Mouse (Mus musculus) thymus, postnatal 36 days (tissue): ENCODE measurements around the gene Ten1.

Experiments
- DNase-seq, 2 experiments: peaks; one replicate each; pipeline ENCODE4 v3.0.0; 2022; ENCODE audit warnings: mixed read lengths in 2 of 2

The Ten1 gene

GRCm38 (mm10) chr11:116198639-116199531 is at the start of gene Ten1, which contains the start of gene Acox1:
TSS of gene Ten1 (plus strand) at chr11:116198855.
TSS of gene Acox1 (minus strand) at chr11:116199045.
- DNase-seq, result peak; percentile 96 to 98

DNA sequence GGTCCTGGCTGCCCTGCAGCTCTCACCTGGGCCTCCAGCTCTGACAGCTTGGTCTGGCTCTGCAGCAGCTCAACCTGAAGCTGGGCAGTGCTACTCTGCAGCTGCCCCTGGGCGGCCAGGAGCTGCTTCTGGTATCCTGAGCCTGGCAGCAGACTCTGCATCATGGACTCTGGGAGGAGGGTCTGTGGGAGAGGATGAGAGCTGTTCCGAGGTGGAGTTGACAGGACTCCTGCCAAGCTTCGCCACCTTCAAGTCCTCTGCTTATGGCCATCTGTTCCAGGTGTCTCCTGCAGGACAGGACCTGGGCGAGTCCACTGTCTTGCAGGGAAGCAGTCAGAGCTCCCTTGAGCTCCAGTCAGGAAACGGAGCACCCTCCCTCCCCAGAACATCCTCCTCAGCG is 49.3 kb upstream of the Ten1 start:
- DNase-seq, result no peak

DNA sequence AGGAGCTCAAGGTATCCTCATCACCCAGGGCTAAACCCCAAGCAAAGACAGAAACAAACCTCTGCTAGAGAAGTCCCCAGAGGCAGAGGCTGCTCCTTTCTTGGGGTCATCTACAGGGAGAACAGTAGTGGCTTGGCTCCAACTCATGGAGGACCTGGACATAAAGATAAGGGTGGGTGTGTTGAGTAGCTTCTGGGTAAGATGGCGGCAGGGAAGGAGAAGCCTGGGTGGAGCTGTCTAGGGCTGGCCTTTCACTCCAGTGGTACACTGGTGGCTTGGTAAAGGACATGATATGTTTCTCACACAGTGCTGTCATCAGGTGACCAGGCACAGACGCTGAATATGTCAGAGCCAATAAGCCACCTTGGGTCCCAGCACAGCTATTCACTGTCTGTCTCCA is 47.7 kb upstream of the Ten1 start:
- no peak for DNase-seq

DNA sequence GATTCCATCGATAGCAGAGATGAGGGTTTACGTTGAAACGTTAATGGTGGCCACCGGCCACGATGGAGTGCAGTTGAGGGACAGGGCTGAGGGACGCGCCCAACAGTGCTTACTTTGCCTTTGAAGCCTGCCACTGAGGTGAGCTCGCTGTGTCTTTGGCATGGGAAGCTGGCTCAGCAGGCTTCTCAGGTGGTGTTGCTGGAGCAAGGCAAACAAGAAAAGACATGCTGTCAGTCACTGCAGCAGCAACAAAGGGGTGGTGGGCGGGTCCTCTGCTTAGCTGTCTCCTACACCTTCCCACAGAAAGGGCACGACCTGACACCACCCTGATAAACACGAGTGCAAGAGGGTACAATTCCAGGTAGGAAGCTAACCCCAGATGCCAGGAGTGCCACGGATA is 37.3 kb upstream of the Ten1 start:
- DNase-seq, result no peak

DNA sequence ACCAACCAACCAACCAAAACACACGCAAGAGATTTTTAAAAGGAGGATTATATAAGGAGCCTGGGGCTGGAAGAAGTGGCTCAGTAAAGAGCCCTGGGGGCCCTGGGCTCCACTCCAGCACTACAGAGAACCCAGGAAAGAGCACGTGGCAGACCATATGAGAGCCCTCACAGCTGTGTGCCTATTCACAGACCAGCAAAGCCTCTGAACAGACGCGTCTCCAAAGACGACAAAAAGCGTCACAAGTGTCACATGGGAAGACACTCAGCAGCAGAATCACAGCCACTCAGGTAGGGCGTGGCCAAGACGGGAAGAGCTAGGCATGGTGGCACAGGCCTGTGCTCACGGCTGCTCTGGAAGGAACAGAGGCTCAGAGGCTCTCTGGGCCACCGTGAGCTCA is 36.5 kb upstream of the Ten1 start:
- no peak for DNase-seq

GRCm38 (mm10) chr11:116163002-116163401 is 35.7 kb upstream of the Ten1 start:
- no peak for DNase-seq

DNA sequence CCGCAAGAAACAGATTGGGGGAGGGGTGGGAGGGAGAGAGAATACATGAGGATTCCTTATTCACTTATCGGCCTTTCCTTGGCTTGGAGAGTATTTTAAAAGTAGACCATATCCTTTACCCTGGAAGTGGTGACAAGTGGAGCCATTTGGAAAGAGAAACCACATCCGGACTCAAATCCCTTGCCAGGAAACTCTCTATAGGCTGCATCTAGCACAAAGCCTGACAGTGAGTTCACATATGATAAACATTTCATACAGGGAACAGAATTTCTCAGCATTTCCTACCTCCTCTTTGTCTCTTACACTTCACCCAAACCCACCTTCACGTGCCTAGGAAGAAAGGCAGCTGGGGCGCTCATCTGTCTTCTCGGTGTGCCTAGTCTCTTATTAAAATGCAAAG is 31.4 kb upstream of the Ten1 start:
- DNase-seq, result no peak

GRCm38 (mm10) chr11:116167884-116168439 is 30.7 kb upstream of the Ten1 start, which contains the start of gene Fbf1:
TSS of gene Fbf1 (minus strand) at chr11:116168166.
- peak; percentile 89 to 93 for DNase-seq

DNA sequence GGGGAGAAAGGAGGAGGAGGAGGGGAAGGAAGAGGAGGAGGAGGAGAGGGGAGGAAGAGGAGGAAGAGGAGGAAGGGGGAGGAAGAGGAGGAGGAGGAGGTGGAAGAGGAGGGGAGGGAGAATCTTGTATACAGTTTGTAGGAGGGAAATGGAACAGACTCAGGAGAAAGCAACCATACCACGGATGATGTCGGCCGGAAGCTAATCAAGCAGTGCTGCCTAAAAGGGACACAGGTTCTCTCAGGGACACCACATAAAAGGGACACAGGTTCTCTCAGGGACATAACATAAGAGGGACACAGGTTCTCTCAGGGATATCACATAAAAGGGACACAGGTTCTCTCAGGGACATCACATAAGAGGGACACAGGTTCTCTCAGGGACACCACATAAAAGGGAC is 29.4 kb upstream of the Ten1 start:
- DNase-seq, result no peak

DNA sequence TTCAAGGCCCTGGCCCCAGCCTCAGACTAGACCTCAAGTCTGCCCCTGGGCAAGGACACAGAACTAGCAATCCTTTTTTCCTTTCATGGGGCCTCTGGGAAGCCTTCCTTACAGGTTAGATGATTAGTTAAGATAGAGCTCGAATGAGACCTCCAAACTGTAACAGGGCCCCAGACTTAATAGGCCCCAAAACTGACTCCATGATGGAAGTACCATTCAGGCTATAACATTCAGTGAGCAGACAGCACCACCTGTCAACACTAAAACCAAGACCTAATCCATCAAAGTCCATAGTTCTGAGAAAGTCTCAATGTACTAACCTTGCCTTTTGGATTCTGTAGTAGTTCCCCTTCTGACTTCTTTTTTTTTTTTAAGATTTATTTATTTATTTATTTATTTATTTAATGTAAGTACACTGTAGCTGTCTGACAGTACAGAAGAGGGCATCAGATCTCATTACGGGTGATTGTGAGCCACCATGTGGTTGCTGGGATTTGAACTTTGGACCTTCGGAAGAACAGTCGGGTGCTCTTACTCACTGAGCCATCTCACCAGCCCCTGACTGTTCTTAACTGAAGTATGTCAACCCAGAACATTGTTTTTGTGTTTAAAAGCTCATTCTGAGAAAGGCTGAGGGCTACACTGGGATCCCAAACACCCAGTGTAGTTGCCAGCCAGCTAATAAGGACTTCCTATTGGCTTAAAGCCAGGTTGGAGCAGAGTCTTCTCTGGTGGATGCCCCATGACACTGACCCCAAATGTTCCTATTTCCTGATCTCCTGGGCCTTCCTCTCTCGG is 28.5 kb upstream of the Ten1 start:
- DNase-seq, result no peak

- DNase-seq, result no peak
Observed at GRCm38 (mm10) chr11:116171959-116172358, 26.7 kb upstream of the Ten1 start.

DNA sequence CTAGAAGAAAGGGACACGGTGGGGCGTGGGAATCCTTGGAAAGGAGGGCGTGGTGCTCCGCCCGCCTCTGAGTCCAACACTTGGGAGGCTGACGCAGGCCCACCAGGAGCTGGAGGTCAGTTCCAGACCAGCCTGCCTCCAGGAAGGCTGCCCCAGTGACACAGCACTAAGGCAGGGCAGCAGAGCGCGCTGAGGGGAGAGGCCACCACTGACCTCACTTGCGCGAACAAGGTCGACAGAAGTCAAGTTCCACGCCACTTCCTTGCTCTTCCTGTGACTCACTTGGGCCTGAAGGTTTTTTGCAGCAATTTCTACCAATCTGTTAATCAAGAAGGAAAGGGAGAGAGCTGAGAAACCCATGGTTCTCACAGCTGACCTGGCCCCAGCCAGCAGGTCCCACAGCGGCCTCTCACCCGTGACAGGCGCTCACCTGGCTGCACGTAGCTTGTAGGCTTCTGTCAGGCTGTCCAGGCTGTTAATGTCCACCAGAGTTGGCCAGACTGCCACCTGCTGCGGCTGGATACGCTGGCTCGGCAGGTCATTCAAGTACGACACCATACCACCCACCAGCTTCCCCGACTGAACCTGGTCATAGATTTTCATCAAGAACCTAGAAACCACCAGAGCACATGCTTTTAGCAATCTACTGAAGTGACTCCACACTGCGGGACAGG is 23.7 kb upstream of the Ten1 start:
- no peak for DNase-seq

GRCm38 (mm10) chr11:116176010-116176409 is 22.6 kb upstream of the Ten1 start:
- no peak for DNase-seq

GRCm38 (mm10) chr11:116178411-116179121 is 20.1 kb upstream of the Ten1 start:
- DNase-seq, result no peak

- DNase-seq, result no peak
Observed at GRCm38 (mm10) chr11:116185836-116186235, 12.8 kb upstream of the Ten1 start.

- DNase-seq, result no peak
Observed at GRCm38 (mm10) chr11:116186360-116186759, 12.3 kb upstream of the Ten1 start.

GRCm38 (mm10) chr11:116187226-116187930 is 11.3 kb upstream of the Ten1 start:
- no peak for DNase-seq

DNA sequence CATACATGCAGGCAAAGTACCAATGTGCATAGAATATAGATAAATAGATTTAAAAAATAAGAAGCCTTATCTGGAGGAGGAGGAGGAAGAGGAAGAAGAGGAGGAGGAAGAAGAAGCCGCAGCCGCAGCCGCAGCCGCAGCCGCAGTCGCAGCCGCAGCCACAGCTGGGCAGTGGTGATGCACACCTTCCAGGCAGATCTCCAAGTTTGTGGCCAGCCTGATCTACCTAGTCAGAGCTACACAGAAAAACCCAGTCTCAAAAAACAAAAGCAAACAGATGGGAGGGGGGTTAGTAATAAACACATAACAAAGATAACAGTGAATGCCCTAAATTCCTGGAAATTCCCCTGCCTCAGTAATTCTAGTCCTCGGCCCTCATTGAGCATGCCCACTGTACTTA is 4.0 kb upstream of the Ten1 start:
- DNase-seq, result no peak

GRCm38 (mm10) chr11:116195252-116195651 is 3.4 kb upstream of the Ten1 start:
- no peak for DNase-seq

DNA sequence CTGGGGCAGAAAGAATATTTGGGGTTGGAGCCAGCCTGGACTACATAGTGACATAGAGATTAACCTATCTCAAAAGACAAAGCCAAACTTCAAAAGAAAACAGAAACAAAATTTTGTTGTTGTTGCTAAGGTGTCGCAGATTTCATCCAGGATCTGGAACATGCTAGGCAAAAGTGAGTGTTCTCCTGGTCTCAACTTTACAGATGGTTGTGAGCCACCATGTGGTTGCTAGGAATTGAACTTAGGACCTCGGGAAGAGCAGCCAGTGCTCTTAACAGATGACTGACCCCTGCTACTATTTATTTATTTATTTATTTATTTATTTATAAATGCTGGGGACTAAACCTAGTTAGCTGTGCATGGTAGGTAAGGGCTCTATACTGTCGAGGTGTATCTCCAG is 2.3 kb upstream of the Ten1 start:
- no peak for DNase-seq

DNA sequence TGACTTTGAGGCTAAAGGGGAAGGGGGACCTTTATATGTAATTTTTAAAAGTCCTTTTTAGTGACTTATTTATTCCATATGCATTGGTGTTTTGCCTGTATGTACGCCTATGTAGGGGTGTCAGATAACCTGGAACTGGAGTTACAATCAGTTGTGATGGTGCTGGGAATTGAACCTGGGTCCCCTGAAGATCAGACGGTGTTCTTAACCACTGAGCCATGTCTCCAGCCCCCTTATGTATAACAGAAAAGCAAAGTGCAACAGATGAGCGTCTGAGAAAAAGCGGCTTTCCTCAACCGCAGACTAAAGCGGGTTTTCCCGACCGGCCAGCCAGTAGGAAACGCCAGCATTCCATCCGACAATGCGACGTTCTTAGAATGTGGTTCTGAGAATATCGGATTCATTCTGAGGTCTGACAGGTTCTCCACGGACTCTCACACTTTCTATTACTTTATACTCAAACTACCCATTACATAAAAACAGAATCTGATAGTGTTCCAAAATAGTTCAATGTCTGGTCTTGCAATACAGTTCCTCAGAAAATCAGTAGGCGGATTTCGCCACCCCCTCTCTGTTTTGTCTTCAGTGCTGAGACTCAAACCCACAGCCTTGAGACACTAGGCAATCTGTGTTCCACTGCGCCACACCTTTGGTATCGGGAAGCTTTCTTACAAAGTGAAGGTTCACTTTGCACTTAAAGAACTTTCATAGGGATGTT is 1.6 kb upstream of the Ten1 start:
- DNase-seq, result no peak
